Mouse (Mus musculus): ENCODE measurements around the gene Trnp1.

- TF ChIP-seq CTCF (IDR thresholded peaks at IDR 0.05; ENCODE audit: low read depth) (no peak), EP300 (IDR thresholded peaks at IDR 0.05; ENCODE audit: low read depth) (no peak)
Observed at GRCm38 (mm10) chr4:133498160-133498724, at the start of gene Trnp1.
